Mouse (Mus musculus) megakaryocyte-erythroid progenitor cell, adult 5-6 weeks (primary cell): ENCODE results near the gene Mcf2. TPM values are rescaled to one million over a fixed set of nuclear protein-coding genes. Genes with fewer than 3 reads are reported as not detected.

ENCODE experiments used
- ATAC-seq: replicated peaks from 2 replicates; pipeline ENCODE4 v1.8.0; 2016; ENCODE audit warnings: mild to moderate bottlenecking, inconsistent platforms; ENCODE audit not compliant: severe bottlenecking, poor library complexity, low FRiP score, low TSS enrichment
- total RNA-seq, 2 experiments: library from RNA; stranded (forward) in 1 of 2; stranded (reverse) in 1 of 2; fragments of 200-1000, 215-1000 nt in 1 of 2; fragments of >200 nt in 1 of 2; fragmentation: Nextera tagmentation in 1 of 2; gene quantifications; 2 replicates each; pipeline ENCODE4 v1.2.3; 2014 to 2017

Mcf2 gene
- total RNA-seq (2014; fragmentation: Nextera tagmentation) = not detected in 2 replicates
- total RNA-seq (2017) = 0.23 TPM in 1 of 2 replicates, not detected in the other

DNA sequence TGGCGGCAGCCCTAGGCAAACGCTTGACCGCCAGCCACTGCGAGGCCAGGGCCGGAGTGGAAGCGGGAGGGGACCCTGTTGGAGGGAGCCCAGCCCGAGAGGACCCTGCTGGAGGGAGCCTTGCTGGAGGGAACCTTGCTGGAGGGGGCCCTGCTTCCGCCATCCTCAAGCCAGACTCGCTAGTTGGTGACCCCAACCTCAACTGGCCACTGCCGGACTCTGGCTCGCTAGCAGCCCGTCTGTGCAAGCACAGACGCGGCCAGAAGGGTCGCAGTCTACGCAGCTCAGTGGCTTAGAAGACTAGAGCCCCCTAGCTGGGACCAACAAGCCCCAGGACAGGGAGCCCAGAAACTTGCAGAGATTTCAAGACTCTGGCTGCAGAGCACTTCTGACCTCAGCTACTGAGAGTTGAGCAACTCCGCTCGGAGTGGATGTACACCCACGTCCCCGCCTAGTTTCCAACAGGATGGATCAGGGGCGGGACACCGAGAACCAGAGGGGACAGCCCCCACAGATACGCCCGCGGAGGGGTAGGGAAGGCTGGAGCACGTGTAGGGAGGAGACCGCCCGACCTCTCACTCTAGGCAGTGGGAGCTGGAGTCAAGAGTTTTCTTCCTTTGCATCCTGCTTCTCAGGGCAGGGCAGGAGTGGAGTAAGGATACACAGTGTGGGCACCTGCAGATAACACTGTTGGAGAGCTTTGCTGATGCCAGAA lies at the start of gene Mcf2:
Gene Mcf2, minus strand, starts transcription at position 346 of the 715 bp plus-strand sequence.
- no peak for ATAC-seq

DNA sequence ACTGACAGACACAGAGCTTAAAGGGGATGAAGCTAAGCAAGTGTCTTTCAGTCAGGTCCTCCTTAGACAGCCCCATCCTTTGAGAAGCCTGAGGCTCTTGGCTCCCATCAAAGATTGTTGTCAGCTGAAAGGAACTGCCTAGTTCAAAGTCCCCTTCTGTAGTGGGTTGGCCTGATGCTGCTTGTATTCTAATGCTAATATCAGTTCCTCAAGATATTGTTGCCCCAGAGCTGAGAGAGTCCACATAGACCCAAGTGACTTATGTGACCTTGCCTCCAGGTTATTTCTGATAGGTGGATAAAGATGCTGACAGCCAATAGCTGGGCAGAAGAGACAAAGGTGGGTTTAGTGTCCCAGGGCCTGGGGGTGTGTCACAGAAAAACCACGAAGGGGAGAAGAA lies 8.8 kb upstream of the Mcf2 start:
- ATAC-seq = no peak

DNA sequence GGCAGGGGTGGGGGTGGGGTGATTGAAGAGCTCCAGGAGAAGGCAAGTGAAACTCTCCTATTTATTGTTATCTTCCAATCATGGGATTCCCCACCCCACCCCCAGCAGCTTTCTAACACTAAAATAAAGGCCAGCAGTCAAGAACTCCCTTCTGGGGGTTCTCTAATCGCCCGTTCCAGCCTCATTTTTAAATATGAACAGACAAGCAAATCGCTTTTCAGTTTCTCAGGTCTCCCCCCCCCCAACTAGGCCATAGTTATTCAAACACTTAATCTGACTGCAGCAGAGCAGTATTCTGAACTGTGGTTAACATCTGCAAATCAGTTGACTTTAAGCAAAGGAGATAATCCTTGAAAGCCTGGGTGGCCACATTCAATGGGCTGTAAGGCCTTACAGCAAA lies 3.7 kb upstream of the Mcf2 start:
- ATAC-seq = no peak

DNA sequence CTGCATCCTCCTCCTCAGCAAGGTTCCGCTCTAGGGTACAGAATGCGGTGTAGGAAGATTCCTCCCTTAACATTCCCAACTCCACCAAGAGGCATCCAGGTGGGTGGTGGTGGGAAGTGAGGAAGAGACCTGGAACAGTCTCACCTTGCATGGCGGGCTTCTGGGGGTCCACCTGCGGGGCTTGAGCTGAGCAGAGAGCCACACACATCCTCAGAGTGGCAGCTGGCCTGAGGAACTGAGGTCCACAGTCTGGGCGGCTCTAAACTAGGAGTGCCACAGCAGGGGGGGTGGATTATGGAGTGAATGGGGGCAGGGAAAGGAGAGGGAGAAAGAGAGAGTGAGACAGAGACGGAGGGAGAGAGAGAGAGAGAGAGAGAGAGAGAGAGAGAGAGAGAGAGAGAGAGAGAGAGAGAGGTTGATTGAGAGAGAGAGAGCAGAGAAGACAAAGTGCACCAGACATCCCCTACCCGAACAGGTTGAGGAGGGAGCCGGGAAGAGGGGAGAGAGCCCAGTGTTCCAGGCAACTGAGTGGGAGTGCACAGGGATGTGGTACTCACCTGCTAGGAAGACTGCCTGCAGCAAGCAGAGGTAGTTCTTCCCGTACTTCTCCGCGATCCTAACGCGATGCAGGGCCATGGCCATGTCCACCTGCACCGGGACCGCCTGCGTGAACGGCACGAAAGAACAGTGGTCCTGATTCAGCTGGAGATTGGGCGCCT lies 705 bp downstream of the Mcf2 start:
- no peak for ATAC-seq

DNA sequence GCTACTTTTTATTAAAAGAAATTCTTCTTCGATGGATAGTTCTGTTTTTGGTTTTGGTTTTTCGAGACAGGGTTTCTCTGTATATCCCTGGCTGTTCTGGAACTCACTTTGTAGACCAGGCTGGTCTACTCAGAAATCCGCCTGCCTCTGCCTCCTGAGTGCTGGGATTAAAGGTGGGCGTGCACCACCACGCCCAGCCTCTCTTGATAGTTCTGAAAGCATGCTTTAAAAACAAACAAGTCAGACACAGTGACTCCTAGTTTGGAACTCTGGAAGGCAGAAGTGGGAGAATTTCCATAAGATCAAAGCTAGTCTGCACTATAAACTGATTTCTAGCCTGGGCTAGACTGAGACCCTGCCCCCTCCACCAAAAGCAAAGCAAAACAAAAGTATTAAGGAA lies 8.8 kb downstream of the Mcf2 start:
- ATAC-seq = no peak

DNA sequence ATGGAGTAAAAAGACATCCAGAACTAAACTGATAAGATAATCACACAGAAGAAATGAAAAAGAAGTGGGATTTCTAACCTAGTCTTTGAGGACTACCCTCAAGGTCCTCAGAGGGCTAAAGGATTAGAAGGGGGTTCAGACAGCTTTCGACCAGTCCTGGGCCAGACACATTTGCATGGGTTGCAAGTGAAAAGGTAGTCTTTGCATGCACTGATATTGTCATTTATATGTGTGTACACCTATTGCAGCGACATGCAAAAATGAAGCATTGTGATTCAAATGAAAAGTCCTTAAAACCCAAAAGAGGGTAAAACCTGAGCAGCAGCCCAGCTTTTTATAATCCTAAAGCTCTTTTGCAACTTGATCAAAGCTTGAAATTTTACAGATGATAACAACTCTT lies 9.4 kb downstream of the Mcf2 start:
- ATAC-seq = no peak

DNA sequence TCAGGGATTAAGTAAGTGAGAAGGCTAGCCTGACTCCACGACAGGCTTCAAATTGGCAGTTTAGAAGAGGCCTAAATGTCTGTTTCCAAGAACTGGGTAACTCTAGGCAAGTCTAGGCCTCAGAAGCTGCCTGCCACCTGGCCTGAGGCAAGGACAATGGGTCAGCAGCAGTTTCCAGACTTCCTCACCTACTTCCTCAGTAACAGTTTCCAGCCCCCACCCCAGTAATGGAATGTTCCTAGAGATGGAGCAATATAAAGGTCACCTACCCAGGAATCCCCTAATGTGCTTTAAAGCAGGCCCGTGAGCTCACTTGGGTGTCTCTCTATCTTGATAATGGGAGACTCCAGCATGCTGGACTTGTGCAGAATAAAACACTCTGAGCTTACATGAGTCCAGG lies 10.1 kb downstream of the Mcf2 start:
- ATAC-seq = no peak

DNA sequence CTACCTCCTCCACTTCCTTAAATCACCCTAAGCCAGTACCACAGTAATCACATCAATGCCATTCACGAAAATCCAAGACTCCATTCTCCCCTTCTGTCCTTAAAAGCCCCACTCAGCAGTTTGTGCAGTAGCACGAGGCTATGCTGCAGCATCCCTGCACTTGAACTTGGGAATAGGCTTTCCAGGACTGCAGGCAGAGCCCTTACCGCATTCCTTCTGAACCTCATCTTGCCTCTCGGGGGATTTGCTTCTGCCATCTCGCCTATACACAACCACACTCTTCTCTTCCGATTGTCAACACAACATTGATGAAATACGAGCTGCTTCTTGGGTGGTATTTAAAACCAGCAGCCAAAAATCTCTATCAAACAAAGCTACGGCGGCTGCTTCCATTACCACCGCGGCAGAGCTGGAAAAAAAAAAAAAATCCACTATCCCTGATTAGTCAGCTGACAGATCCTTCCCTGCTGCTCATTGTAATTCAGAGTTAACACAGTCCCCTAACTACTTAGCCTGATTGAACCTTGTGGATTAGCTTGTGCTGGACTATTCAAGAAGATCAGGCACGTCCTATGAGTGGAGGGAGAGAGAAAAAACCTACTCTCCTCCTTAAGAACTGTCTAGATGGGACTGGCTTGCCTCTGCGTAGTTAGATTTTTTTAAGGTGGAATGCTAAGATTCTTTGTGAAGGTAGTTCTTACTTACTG lies 31.5 kb downstream of the Mcf2 start:
- no peak for ATAC-seq

DNA sequence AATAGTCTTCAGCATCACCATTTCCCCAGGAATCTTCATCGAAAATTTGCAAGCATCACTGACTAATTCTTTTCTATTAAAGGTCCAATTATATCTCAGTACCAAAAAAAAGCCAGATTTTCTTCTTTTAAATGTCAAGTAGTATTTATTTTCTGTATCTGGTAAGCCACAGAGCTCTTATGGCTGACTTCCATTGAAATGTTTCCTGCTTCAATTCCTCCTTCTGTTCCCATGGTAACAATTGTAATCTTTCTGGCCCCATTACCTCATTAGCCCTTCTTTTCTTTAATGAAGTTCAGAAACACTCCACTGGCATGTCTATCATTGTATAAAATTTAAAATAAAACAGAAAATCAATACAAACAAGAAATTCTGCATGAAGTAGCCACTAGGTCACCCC lies 103.5 kb downstream of the Mcf2 start:
- no peak for ATAC-seq

DNA sequence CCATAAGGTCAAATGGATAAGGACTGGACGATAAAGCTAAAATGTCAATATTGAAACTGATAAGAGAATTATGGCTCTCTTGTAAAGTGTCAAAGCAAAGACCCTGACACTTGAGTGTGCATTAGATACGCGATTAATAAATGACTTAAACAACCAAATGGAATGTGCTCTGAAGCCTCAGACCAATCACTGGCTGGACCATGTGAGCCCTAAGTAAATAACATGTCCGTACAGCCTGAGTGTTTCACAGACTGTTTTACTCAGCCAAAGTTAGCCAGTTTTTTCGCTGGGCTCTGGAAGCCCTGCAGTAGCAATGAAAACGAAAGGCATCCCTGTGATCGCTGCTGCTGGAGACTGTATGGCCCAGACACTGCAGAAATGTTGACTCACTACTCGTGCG lies 123.7 kb downstream of the Mcf2 start:
- no peak for ATAC-seq

DNA sequence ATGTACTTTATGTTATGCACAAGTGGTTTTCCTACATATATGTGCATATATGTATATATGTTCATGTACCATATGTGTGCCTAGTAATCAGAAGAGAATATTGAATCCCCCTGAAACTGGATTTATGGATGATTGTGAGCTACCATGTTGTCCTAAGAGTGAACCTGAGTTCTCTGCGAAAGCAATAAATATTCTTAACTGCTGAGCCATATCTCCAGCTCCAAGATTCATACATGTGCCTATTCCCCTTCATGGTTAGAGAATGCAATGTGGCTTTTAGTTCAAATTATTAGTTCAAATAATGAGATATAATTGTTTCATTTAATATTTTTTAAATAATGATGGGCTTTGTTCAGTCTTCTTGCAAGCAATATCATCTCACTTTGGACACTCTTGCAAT lies 124.1 kb downstream of the Mcf2 start:
- no peak for ATAC-seq

DNA sequence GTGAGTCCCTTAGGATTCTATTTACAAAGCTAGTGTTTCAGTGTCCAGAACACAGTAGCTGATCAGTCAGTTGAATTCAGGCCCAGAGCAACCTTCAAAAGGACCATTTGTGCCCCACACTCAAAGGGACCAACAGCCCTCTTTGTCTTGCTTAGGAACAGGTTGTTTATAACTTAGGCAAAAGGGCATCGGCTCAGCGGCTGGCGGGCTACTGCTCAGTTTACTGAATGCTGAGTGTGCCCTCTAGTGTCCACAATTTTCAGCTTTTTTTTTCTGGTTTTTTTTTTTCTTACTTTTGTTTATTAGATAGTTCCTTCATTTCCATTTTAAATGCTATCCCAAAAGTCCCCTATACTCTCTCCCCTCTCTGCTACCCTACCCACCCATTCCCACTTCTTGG lies 152.2 kb downstream of the Mcf2 start:
- no peak for ATAC-seq

DNA sequence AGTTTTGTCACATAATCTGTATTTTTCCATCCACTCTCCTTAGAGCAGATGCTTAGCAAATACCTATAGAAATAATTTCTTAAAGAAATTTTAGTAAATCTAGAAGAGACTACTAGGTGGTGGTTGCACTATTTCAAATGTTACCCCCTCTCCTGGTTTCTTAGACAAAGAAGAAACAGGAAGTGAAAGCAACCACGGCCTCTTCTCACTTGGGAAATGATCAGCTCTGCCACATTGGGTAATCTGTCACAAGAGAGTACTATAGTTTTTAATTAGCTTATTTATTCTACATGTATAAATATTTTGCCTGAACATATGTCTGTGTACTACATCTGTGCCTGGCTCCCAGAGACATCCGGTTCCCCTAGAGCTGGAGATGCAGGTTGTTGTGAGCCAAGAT lies 157.3 kb downstream of the Mcf2 start:
- ATAC-seq = no peak

DNA sequence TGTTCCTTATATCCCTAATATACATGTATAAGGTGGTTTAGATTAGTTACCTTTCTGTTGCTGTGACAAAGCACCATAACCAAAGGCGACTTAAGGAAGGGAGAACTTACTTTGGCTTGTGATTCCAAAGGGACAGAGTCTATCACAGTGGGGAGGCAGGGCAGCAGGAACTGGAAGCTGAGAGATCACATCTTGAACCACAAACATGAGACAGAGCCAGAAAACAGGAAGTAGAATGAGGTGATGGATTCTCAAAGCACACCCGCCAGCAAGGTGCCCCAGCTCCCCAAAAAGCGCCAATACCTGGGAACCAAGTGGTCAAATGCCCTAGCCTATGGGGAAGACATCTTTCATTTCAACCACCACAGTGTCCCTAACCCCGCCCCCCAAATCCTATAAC lies 157.9 kb downstream of the Mcf2 start:
- no peak for ATAC-seq

DNA sequence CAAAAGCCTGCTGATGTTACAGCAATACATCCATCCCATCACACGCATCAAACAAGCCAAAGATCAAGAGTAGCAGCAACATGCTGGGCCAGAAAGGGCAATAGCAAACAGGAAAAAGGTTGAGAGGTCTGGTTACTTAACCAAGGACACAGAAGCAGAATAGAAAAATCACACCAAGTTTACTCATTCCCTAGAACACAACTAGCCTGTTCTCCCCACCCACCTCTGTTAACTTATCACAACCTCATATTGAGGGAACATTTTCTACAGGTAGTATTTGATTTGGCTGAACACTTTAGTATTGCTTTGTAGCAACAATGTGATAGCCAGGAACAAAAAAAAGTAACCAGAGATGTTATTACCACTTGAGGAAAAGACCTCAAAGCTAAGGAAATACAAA lies 164.3 kb downstream of the Mcf2 start:
- no peak for ATAC-seq

DNA sequence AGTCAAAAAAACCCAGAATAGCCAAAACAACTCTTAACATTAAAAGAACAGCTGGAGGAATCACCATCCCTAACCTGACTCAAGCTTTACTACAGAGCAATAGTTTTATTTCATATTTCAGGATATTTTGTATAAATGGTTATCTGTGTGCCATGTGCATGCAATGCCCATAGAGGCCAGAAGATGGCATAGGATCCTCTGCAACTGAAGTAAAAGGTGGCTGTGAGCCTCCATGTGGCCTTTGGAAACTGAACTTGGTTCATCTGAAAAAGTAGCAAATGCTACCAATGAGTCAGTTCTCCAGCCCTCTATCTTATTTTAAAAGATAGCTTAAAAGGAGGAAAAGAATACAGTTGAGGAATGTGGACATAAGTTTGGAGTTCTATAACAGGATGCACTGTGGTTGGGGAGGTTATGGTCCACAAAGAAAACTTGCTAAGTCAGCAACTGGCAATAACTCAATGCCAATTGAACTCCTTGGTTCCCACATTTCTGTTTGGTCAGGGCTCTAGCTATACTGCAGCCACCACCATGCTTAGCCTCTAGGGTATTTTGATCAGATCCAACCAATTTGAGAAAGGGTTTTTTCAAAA lies 165.7 kb downstream of the Mcf2 start:
- ATAC-seq = no peak
